Comparison of ENCODE assay signal across 16 mouse cellular contexts in the genomic region with DNA sequence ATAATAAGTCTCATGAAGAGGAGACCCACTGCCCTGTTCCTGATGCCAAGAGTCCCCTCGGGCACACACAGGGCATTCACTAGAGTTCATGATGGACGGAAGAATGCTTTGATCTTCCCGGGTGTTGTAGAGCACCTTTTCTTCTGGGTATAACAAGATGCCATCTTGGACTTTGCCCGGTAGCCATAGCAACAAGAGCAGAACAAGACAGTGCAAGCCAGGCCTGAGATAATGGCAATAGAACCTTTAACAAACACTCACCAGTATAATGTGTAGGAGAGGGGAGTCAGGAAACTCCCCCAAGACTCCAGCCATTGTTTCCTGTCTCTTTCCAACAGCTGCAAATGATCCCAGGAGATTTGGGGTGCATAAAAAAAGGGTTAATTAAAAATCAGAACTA. TPM values are rescaled to one million over a fixed set of nuclear protein-coding genes. Genes with fewer than 3 reads are reported as not detected.
DNase-seq lines count a peak whose midpoint lies in the region; ATAC-seq lines count a peak whose summit lies in the region.
"Had no signal": no experiment of that assay in that cellular context is flagged by ENCODE, and none has a peak within 500 bp of the region (broad histone marks: within the 10 kb centered on the region; RNA-seq: fewer than 3 reads in every experiment).

No protein-coding gene starts in this region.

- H3K36me3 ChIP-seq in hindbrain, embryonic 11.5 days (ENCODE audit: control insufficient read depth, insufficient read depth, low read length), result 0 out of 2 replicates have a peak, but pooled peaks cover 10% of the 10 kb centered on the region
- peaks cover 22% of the 10 kb centered on the region for H3K36me3 ChIP-seq in hindbrain, embryonic 13.5 days
- peaks cover 17% of the 10 kb centered on the region for H3K36me3 ChIP-seq in neural tube, embryonic 11.5 days (ENCODE audit: control insufficient read depth, insufficient read depth, low read length)

- no peak overlapping the region for H3K4me2 ChIP-seq in hindbrain, embryonic 11.5 days (replicated peaks; ENCODE audit: low read depth, low read length)
- no peak overlapping the region for H3K4me2 ChIP-seq in hindbrain, embryonic 13.5 days
- no peak overlapping the region for H3K4me2 ChIP-seq in neural tube, embryonic 11.5 days (ENCODE audit: low read depth)
- H3K4me2 ChIP-seq: embryonic facial prominence, embryonic 15.5 days; liver, embryonic 11.5 days; lung, embryonic 14.5 days had no signal

- no peaks in the 10 kb centered on the region for H3K27me3 ChIP-seq in hindbrain, embryonic 11.5 days (ENCODE audit: control insufficient read depth, insufficient read depth, low read length)
- no peaks in the 10 kb centered on the region for H3K27me3 ChIP-seq in hindbrain, embryonic 13.5 days
- H3K27me3 ChIP-seq in neural tube, embryonic 11.5 days (ENCODE audit: control insufficient read depth, insufficient read depth, low read length), result no peaks in the 10 kb centered on the region
- H3K27me3 ChIP-seq: embryonic facial prominence, embryonic 15.5 days had no signal

- H3K4me3 ChIP-seq in hindbrain, embryonic 11.5 days (ENCODE audit: low read depth, low read length), result no peak overlapping the region
- no peak overlapping the region for H3K4me3 ChIP-seq in hindbrain, embryonic 13.5 days
- H3K4me3 ChIP-seq in neural tube, embryonic 11.5 days (ENCODE audit: low read depth, low read length), result no peak overlapping the region
- H3K4me3 ChIP-seq: embryonic facial prominence, embryonic 15.5 days; gastrocnemius, adult 2 months had no signal

- H3K27ac ChIP-seq in hindbrain, embryonic 11.5 days (ENCODE audit: low read depth, low read length), result no peak overlapping the region
- H3K27ac ChIP-seq in hindbrain, embryonic 13.5 days, result no peak overlapping the region
- H3K27ac ChIP-seq in neural tube, embryonic 11.5 days (ENCODE audit: low read depth, low read length), result no peak overlapping the region
- H3K27ac ChIP-seq: embryonic facial prominence, embryonic 15.5 days; gastrocnemius, adult 2 months; macrophage had no signal

- no peak overlapping the region for H3K9ac ChIP-seq in hindbrain, embryonic 11.5 days (ENCODE audit: low read depth, low read length)
- H3K9ac ChIP-seq in hindbrain, embryonic 13.5 days, result no peak overlapping the region
- no peak overlapping the region for H3K9ac ChIP-seq in neural tube, embryonic 11.5 days (ENCODE audit: low read length)
- H3K9ac ChIP-seq: embryonic facial prominence, embryonic 15.5 days; lung, embryonic 14.5 days had no signal

- DNase-seq in hindbrain, embryonic 11.5 days (ENCODE audit: low spot score), result no peak
- DNase-seq in neural tube, embryonic 11.5 days (ENCODE audit: low spot score), result no peak
- DNase-seq in neural tube, embryonic 10.5 days (ENCODE audit: extremely low spot score, low spot score), result no peak
- DNase-seq in kidney, adult 8-10 months, result peak; percentile 61 to 76
- no peak for DNase-seq in right cerebral cortex, adult 18-20 months
- DNase-seq: cerebellum, adult 11-12 months; gastrocnemius, adult 2 months; heart, postnatal 10 days; left cerebral cortex, postnatal 4 days; lung, embryonic 14.5 days had no signal

- WGBS in hindbrain, embryonic 11.5 days, result 57% methylated on average over 4 of the region's 4 CpGs
- 55% methylated on average over 4 of the region's 4 CpGs for WGBS in hindbrain, embryonic 13.5 days
- 73% methylated on average over 4 of the region's 4 CpGs for WGBS in neural tube, embryonic 11.5 days

- 0 out of 2 replicates have a peak, but pooled peaks have one; percentile 14 for ATAC-seq in hindbrain, embryonic 11.5 days (ENCODE audit: low FRiP score)
- ATAC-seq in hindbrain, embryonic 13.5 days (ENCODE audit: low FRiP score), result no peak
- 0 out of 2 replicates have a peak, but pooled peaks have one; percentile 45 for ATAC-seq in neural tube, embryonic 11.5 days (ENCODE audit: insufficient read depth, low FRiP score, low TSS enrichment)
- ATAC-seq in inflammation-experienced regulatory T-cells, adult 6 months, result no peak
- ATAC-seq: forebrain, embryonic 16.5 days had no signal

- H3K4me1 ChIP-seq in hindbrain, embryonic 11.5 days (replicated peaks; ENCODE audit: control insufficient read depth, insufficient read depth, low read length), result 0 out of 2 replicates have a peak, but pooled peaks cover 3% of the 10 kb centered on the region
- peaks cover 27% of the 10 kb centered on the region for H3K4me1 ChIP-seq in hindbrain, embryonic 13.5 days (replicated peaks)
- peaks cover 5% of the 10 kb centered on the region for H3K4me1 ChIP-seq in neural tube, embryonic 11.5 days (ENCODE audit: control insufficient read depth, insufficient read depth, low read length)

- H3K9me3 ChIP-seq in hindbrain, embryonic 11.5 days (ENCODE audit: control insufficient read depth, low read length), result no peaks in the 10 kb centered on the region; the same call in 1 of the 2 replicates
- H3K9me3 ChIP-seq in hindbrain, embryonic 13.5 days, result peaks cover 7% of the 10 kb centered on the region; the same call in 1 of the 2 replicates
- H3K9me3 ChIP-seq in neural tube, embryonic 11.5 days (ENCODE audit: control insufficient read depth, low read length), result no peaks in the 10 kb centered on the region
- H3K9me3 ChIP-seq: embryonic facial prominence, embryonic 15.5 days had no signal

RNA-seq across cellular contexts. Expression of a gene that starts 8.9 kb away (rescaled TPM):
- 11.0 and 13.1 TPM in 2 replicates for polyA plus RNA-seq in hindbrain, embryonic 11.5 days (2014; fragmentation: Nextera tagmentation; extraction: Ambion mirVana)
- 7.3 and 7.8 TPM in 2 replicates for polyA plus RNA-seq in hindbrain, embryonic 13.5 days (2015; fragmentation: Nextera tagmentation; extraction: Ambion mirVana)
- polyA plus RNA-seq in neural tube, embryonic 11.5 days (2014; fragmentation: Nextera tagmentation; extraction: Ambion mirVana), result 9.8 and 10.1 TPM in 2 replicates
- under 1 TPM in 1 of 3 experiments, not detected in 2; 0.43 TPM for polyA plus RNA-seq in inflammation-experienced regulatory T-cells, adult 6 months (2017; shearing (Covaris generic))
- polyA plus RNA-seq: macrophage had no signal

Comparison
In these comparisons a context has a peak if more than half of its experiments do, and no peak if none do; other contexts are left out.
1. ATAC-seq: peak in hindbrain, embryonic 11.5 days (single experiment) and neural tube, embryonic 11.5 days (single experiment); none in hindbrain, embryonic 13.5 days (single experiment) and inflammation-experienced regulatory T-cells, adult 6 months (single experiment).
2. DNase-seq: peak in kidney, adult 8-10 months (2 of 2); none in hindbrain, embryonic 11.5 days (single experiment), neural tube, embryonic 11.5 days (single experiment), neural tube, embryonic 10.5 days (single experiment) and right cerebral cortex, adult 18-20 months (single experiment).